Mouse (Mus musculus): ENCODE measurements around the gene Ccdc96. TPM values are rescaled to one million over a fixed set of nuclear protein-coding genes. Genes with fewer than 3 reads are reported as not detected.

Gene Ccdc96
- polyA plus RNA-seq (2012; ENCODE audit: insufficient read depth, low replicate concordance) = 0.57 TPM in 1 of 2 replicates, not detected in the other

DNA sequence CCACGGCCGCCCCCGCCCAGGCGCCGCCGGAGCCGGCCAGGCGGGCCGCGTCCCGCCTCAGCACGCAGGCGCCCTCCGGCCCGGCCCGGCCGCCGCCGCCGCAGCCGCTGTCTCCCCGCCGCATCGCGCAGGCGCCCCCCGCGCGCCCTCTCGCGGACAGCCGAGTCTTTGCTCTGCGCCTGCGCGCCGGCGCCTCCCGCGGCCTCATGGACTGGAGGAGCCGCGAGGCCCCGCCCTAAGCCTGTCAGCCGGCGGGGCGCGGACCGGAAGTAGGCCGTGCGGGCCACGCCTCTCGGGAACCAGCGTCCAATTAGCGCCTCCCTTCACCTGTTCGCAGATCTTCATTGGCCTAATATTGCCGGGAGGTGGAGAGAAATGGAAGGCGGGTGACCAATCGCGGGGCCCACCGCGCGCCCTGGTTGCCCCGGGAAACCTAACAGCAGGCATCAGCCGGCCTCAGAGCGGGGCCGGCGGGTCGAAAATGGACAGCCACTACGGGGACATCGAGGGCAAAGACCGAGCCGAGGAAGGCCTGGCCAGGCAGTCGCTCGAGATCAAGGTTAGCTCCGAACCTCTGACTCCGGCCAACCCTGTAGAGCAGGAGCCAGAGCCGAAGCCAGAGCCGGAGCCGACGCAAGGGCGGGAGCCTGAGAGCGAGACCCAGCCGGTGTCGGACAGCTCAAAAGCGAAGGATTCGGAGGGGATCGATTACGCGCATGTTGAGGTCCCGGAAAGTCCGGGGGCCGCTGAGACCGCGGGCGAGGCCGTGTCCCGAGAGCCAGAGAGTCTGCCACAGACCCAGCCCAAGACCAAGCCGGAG lies at the start of gene Ccdc96, which contains the start of gene Tada2b:
Gene Ccdc96, plus strand, starts transcription at position 418 of the 820 bp plus-strand sequence.
Gene Tada2b, minus strand, starts transcription at position 115 of the 820 bp plus-strand sequence.
- H3K27me3 ChIP-seq (replicated peaks) = peaks cover 24% of the 10 kb centered on the region
- TF ChIP-seq FLI1 (IDR thresholded peaks at IDR 0.05; ENCODE audit: low read length) (peak; percentile 85; the same call in 1 of the 2 replicates), GATA1 (IDR thresholded peaks at IDR 0.05; ENCODE audit: borderline replicate concordance, low read length) (no peak)
- peak within 1 kb of the TSS; percentile 94 for H3K4me3 ChIP-seq (replicated peaks)
- peaks cover 72% of the 10 kb centered on the region for H3K4me1 ChIP-seq
- H3K9me3 ChIP-seq = no peaks in the 10 kb centered on the region
- H3K36me3 ChIP-seq (replicated peaks; ENCODE audit: low read length) = peaks cover 36% of the 10 kb centered on the region

DNA sequence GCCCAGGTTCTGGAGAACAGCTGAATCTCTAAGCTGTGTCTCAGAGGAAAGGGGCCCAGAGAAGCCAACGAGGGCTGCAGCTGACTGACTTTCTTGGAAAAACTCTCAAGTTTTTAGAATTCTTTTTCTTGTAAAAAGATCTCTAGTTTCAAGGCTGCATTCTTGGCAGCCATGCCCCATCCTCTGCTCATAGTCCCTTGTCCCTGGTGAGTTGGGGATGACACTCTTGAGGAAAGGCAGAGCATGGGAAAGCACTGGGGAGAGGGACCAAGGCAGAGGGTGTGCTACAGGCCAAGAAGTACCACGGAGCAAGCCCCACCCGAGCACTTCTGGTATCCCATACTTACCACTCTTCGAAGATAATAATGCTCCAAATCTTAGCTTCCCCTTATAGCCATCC lies 47.5 kb upstream of the Ccdc96 start:
- Histone ChIP-seq H3K4me1 (no peaks in the 10 kb centered on the region), H3K4me3 (replicated peaks) (no peak overlapping the region), H3K36me3 (replicated peaks; ENCODE audit: low read length) (no peaks in the 10 kb centered on the region), H3K9me3 (0 out of 2 replicates have a peak, but pooled peaks cover 4% of the 10 kb centered on the region), H3K27me3 (replicated peaks) (peaks cover 74% of the 10 kb centered on the region)
- TF ChIP-seq FLI1 (IDR thresholded peaks at IDR 0.05; ENCODE audit: low read length) (no peak), GATA1 (IDR thresholded peaks at IDR 0.05; ENCODE audit: borderline replicate concordance, low read length) (no peak)

DNA sequence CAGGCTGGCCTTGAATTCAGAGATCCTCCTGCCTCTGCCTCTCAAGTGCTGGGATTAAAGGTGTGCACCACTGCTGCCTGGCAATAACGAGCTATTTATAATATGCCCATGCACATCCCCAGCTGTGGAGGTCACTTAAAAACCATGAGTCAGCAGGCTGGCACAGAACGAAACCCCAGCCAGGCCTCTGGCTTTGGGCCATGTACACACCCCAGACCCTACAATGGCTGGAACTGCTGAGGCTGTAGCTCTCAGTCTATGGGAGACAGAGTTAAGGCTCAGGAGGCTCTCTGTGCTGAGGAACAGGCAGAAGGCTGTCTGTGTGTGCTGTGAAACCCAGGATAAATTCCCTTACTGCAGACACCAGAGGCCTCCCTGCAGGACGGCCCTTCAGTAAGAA lies 43.6 kb upstream of the Ccdc96 start:
- H3K9me3 ChIP-seq = 0 out of 2 replicates have a peak, but pooled peaks cover 4% of the 10 kb centered on the region
- H3K4me1 ChIP-seq = no peaks in the 10 kb centered on the region; the same call in 1 of the 2 replicates
- no peak overlapping the region for H3K4me3 ChIP-seq (replicated peaks)
- peaks cover 80% of the 10 kb centered on the region for H3K27me3 ChIP-seq (replicated peaks)
- TF ChIP-seq GATA1 (IDR thresholded peaks at IDR 0.05; ENCODE audit: borderline replicate concordance, low read length) (no peak), FLI1 (IDR thresholded peaks at IDR 0.05; ENCODE audit: low read length) (no peak)
- no peaks in the 10 kb centered on the region for H3K36me3 ChIP-seq (replicated peaks; ENCODE audit: low read length)

DNA sequence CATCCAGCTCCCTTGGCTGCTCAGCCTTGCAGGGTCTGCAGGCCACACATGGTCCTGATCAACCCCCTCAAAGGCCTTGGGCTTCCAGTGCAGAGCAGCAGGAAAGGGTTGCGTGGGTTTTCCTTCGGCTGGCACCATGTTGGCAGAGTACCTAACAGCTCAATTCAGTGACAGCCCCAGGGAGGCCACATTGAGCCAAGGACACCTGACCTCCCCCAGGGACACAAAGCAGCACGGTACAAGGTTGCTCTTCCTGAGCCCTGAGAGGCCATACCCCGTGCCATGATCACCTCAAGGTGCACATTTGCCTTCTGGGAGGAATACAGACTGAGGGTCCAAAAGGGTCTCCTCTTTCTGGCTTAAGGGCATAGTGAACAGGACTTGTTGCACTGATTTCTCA lies 39.8 kb upstream of the Ccdc96 start:
- Histone ChIP-seq H3K4me3 (replicated peaks) (no peak overlapping the region), H3K4me1 (no peaks in the 10 kb centered on the region; the same call in 1 of the 2 replicates), H3K27me3 (replicated peaks) (peaks cover 86% of the 10 kb centered on the region), H3K9me3 (peaks cover 8% of the 10 kb centered on the region; the same call in 1 of the 2 replicates), H3K36me3 (replicated peaks; ENCODE audit: low read length) (no peaks in the 10 kb centered on the region)
- TF ChIP-seq GATA1 (IDR thresholded peaks at IDR 0.05; ENCODE audit: borderline replicate concordance, low read length) (no peak), FLI1 (IDR thresholded peaks at IDR 0.05; ENCODE audit: low read length) (no peak)

DNA sequence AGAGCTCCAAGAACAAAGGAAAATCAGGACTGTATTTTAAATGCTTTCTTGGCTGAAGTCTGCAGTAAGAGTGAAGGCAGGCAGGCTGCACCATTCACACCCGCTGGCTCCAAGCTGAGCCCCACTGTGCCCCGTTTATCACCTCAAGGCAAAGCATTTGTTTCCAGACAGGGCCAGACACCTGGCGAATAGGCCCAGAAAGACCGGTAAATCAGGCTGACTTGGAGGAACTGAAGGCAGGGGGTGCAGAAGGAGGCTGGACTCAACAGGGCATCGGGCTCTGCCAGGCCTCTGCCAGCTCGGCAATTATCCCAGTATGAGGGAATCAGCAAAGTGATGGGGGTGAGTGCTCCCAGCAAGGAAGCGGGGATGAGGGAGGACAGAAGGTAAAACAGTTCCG lies 39.4 kb upstream of the Ccdc96 start:
- no peak overlapping the region for H3K4me3 ChIP-seq (replicated peaks)
- no peaks in the 10 kb centered on the region for H3K36me3 ChIP-seq (replicated peaks; ENCODE audit: low read length)
- H3K27me3 ChIP-seq (replicated peaks) = peaks cover 87% of the 10 kb centered on the region
- TF ChIP-seq GATA1 (IDR thresholded peaks at IDR 0.05; ENCODE audit: borderline replicate concordance, low read length) (no peak), FLI1 (IDR thresholded peaks at IDR 0.05; ENCODE audit: low read length) (no peak)
- peaks cover 8% of the 10 kb centered on the region; the same call in 1 of the 2 replicates for H3K9me3 ChIP-seq
- peaks cover 4% of the 10 kb centered on the region for H3K4me1 ChIP-seq

DNA sequence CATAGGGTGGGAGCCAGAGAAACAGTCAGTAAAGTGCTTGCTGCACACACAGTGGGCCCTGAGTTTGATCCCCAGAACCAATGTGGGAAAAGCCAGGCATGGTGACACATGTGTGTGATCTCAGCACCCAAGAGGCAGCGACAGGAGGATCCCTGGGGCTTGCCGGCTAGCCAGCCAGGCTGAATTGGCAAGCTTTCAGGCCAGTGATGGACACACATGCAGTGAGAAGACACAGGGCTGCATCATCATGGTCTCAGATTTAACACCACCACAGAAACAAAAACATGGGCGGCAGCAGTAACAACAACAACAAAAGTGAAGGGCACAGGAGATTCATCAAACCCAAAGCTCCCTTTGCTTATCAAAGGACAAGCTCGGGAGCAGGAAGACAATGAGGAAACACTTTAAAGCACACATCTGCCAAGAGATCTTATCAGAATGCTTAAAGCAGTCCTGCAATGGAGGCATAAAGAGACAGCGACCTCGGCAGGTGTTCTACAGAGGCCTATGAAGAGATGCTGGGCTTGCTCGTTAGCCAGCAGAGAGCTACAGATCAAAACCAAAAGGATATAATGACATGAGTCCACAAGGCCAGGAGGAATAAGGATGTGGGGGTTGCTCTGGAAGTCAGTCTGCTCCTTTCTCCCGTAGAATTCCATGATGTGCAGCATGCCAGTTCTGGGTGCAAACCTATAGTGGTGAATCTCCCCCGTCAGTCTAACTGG lies 38.1 kb upstream of the Ccdc96 start:
- no peak for TF ChIP-seq FLI1 (IDR thresholded peaks at IDR 0.05; ENCODE audit: low read length)
- TF ChIP-seq GATA1 (IDR thresholded peaks at IDR 0.05; ENCODE audit: borderline replicate concordance, low read length) = no peak
- no peak overlapping the region for H3K4me3 ChIP-seq (replicated peaks)
- peaks cover 8% of the 10 kb centered on the region; the same call in 1 of the 2 replicates for H3K9me3 ChIP-seq
- peaks cover 9% of the 10 kb centered on the region for H3K4me1 ChIP-seq
- H3K27me3 ChIP-seq (replicated peaks) = peaks cover 85% of the 10 kb centered on the region
- no peaks in the 10 kb centered on the region for H3K36me3 ChIP-seq (replicated peaks; ENCODE audit: low read length)

DNA sequence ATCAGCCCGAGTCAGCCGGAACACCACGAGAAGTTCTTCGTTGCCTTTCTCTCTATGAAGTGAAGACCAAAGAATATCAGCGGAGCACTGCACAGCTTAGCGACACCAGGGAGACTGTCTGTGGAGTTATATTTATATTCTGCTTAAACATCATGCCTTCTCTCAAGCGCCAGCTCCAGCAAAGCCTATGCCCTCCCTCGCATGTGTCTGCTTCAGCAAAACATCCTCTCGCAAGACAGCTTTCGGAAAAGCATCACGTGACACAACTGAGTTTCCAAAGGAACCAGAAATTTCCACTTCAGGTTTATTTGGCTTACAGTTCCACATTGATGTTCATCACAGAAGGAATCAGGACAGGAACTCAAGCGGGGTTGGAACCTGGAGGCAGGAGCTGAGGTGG lies 36.5 kb upstream of the Ccdc96 start:
- Histone ChIP-seq H3K36me3 (replicated peaks; ENCODE audit: low read length) (no peaks in the 10 kb centered on the region), H3K27me3 (replicated peaks) (peaks cover 90% of the 10 kb centered on the region), H3K4me3 (replicated peaks) (no peak overlapping the region), H3K9me3 (peaks cover 8% of the 10 kb centered on the region; the same call in 1 of the 2 replicates), H3K4me1 (peaks cover 16% of the 10 kb centered on the region)
- TF ChIP-seq FLI1 (IDR thresholded peaks at IDR 0.05; ENCODE audit: low read length) (no peak), GATA1 (IDR thresholded peaks at IDR 0.05; ENCODE audit: borderline replicate concordance, low read length) (no peak)

DNA sequence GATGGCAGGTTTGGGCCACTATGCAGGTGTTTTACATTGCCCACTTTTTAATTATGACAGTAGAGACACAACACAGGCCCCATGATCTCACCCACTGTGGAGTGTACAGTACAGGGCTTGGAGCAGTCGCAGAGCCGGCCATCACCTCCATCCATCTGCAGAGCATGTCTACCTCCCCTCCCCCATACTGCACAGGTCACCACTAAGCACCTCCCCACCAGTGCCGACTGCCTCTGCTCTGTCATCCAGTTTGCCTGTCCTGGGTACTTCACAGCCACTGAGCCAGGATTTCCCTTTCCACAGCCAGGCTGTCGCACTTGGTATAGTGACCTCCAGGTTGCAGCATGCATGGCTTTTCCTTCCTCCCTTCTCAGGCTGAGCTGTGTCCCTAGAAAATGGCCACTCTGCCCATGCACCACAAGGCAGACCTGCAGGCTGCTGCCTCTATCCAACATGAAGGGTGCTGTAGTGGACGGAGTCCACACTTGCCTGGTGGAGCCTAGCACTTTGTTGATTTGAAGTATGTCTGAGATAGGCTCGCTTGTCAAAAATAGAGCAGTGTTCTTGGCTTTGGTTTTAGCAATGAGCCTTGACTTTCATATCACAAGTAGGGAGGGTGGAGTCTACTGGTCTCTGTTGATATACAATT lies 34.6 kb upstream of the Ccdc96 start:
- TF ChIP-seq FLI1 (IDR thresholded peaks at IDR 0.05; ENCODE audit: low read length) (no peak), GATA1 (IDR thresholded peaks at IDR 0.05; ENCODE audit: borderline replicate concordance, low read length) (no peak)
- H3K4me1 ChIP-seq = peaks cover 16% of the 10 kb centered on the region
- H3K9me3 ChIP-seq = peaks cover 8% of the 10 kb centered on the region; the same call in 1 of the 2 replicates
- H3K27me3 ChIP-seq (replicated peaks) = peaks cover 88% of the 10 kb centered on the region
- H3K4me3 ChIP-seq (replicated peaks) = no peak overlapping the region
- no peaks in the 10 kb centered on the region for H3K36me3 ChIP-seq (replicated peaks; ENCODE audit: low read length)

DNA sequence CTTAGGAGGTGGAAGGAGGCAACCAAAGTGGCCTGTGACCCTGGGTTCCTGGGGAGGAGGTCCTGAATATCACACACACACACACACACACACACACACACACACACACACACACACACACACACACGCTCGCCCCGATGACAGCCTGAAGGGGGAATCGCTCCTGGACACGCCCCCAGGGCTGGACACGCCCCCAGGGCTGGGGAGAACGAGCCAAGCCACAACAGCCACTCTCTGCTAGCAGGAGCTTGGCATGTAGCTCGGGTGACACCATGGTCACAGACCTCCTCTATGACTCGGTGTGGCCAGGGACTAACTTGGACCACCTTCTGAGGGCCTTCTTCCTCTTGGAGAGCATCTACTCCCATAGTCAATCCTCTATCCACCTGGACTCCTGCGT lies 33.3 kb upstream of the Ccdc96 start:
- Histone ChIP-seq H3K27me3 (replicated peaks) (peaks cover 87% of the 10 kb centered on the region), H3K4me3 (replicated peaks) (no peak overlapping the region), H3K4me1 (peaks cover 16% of the 10 kb centered on the region), H3K36me3 (replicated peaks; ENCODE audit: low read length) (no peaks in the 10 kb centered on the region), H3K9me3 (peaks cover 8% of the 10 kb centered on the region; the same call in 1 of the 2 replicates)
- TF ChIP-seq FLI1 (IDR thresholded peaks at IDR 0.05; ENCODE audit: low read length) (no peak), GATA1 (IDR thresholded peaks at IDR 0.05; ENCODE audit: borderline replicate concordance, low read length) (no peak)

Measured in megakaryocyte, embryonic 14.5 days (primary cell).